Mouse (Mus musculus) gastrocnemius, adult 8-10 months (tissue): ENCODE measurements around the gene Duxbl2. TPM values are rescaled to one million over a fixed set of nuclear protein-coding genes. Genes with fewer than 3 reads are reported as not detected.
"Not testable (repeated sequence)": the region's sequence is repeated elsewhere in the genome, so short reads cannot be mapped to it uniquely, and the experiment has no call there.

Experiments used
- DNase-seq, 2 experiments: peaks; one replicate each; pipeline ENCODE4 v3.0.0; 2022; ENCODE audit warnings: low spot score in 2 of 2
- total RNA-seq, 4 experiments: library from RNA; stranded (reverse); gene quantifications; 2 replicates each; pipeline ENCODE4 v1.2.4; 2022

The Duxbl2 gene
- total RNA-seq, result not detected

GRCm38 (mm10) chr14:26118150-26118549 is at the start of gene Duxbl2:
Gene Duxbl2, plus strand, starts transcription at chr14:26118349.
- not testable (repeated sequence) for DNase-seq

DNA sequence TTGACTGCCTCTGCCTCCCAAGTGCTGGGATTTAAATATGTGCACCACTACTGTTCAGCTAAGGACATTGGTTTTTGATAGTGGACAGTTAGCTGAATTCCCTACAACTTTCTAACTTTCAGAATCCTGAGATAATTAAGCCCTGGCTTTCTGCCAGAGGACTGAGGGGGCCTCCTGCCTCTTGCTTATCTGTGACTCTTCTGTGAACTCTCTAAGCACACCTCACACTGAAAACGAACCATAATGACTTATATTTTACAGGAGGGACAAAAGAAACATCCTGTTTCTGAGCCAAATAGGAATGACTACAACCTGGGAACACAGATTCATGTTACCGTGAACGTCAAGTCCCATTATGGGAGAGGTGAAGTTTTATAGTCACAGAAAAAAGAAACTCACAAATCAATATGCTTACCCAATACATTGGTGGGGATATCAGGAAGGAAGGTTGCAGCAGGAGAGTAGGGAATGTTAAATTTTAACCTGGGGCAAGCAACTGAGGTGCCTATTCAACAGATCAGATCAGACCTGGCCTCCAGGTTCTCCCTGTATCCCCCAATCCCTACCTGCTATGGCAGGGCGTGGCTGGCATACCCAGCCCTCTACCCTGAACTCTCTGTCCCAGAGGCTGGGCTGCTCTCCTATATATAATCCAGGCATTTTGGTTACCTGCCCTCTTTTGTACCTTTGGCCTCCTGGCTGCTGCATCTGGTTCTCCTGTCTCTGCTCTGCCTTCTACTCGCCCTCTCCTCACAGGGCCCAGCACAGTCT is 41.3 kb upstream of the Duxbl2 start:
- DNase-seq, result not testable (repeated sequence)

- DNase-seq, result not testable (repeated sequence)
These were observed 36.9 kb upstream of the Duxbl2 start, which contains the start of gene Cphx2 for GRCm38 (mm10) chr14:26081216-26081615. Gene Cphx2, plus strand, starts transcription at chr14:26081516.

DNA sequence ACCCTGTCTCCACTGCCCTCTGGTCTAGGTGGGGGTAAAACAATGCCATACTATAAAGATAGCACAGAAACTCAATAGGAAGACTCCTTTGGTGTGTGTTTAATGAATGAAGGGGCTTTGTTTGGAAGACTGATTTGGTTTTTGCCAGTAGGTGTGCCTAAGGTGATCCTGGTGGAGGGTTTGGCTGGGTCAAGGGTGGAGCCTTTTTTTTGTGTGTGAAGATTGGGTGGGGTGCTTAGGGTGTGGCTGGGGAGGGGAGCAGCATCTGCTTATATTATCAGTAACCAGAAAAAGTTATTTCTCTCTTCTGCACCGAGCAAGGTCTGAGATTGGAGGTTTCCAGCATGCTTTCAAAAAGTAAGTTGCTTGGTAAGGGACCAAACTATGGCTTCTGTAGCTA is 36.2 kb upstream of the Duxbl2 start, which contains the start of gene Cphx3:
Cphx3 (plus strand) TSS at position 301 of the 400 bp plus-strand sequence.
- not testable (repeated sequence) for DNase-seq

- not testable (repeated sequence) for DNase-seq
These were observed 20.5 kb upstream of the Duxbl2 start for GRCm38 (mm10) chr14:26097622-26098021.

DNA sequence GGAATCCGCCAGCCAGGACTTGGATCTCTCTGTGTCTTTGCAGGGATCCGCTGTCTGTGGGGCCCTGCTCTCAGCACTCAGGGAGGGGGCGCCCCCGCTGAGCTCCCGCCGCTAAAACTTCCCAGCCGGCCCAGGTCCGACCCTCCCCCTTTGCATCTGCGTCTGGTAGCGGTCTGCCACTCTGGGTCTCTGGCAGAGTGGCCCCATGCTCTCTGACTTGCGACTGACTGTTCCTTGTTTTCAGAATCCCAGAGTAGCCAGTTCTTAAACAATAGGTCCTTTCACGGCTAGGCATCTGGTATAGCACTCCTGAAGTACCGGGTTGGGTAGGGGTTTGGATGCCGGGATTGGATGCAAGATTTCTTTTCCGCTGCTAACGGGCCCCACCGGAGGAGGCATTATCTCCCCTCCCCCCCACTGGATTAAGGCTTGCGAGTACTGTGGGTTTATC is 426 bp downstream of the Duxbl2 start:
- not testable (repeated sequence) for DNase-seq

DNA sequence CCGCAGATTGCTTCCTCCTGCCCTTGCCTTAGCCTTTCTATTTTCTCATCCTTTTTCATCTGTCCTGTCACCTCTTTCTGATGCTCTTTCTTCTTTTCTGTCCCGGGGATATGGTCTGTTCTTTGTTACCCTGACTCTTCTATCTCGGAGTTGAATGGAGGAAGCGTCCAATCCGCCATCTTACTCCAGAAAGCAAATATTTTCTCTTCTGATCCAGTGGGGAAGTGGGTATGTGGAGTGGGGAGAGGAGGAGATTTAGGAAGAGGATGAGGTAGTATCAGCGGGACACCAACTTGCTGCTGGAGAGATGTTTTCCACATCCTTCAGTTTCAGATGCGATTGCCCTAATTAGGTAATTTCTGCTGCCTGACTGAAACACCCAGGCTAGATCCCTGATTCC is 946 bp downstream of the Duxbl2 start:
- DNase-seq, result not testable (repeated sequence)

- DNase-seq, result not testable (repeated sequence)
These were observed 28.9 kb downstream of the Duxbl2 start for GRCm38 (mm10) chr14:26147095-26147494.

DNA sequence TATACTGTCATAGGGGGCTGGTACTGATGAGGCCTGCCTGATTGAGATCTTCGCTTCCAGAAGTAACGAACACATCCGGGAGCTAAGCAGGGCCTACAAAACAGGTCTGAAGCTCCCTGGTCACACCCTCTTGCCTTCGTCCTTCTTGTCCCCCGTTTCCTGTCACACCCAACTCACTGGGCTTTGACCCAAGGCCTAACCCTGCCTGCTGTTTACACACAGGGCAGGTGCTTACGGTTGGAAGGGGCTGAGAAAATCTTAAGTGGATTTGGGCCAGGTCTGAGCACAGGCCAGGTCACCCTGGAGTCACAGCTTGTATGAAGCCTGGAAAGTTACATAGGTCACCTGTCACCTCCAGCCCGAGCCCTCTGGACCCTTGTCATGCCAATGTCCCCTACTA is 37.9 kb downstream of the Duxbl2 start:
- DNase-seq, result not testable (repeated sequence)

- DNase-seq, result not testable (repeated sequence)
These were observed 43.0 kb downstream of the Duxbl2 start for GRCm38 (mm10) chr14:26161156-26161555.

DNA sequence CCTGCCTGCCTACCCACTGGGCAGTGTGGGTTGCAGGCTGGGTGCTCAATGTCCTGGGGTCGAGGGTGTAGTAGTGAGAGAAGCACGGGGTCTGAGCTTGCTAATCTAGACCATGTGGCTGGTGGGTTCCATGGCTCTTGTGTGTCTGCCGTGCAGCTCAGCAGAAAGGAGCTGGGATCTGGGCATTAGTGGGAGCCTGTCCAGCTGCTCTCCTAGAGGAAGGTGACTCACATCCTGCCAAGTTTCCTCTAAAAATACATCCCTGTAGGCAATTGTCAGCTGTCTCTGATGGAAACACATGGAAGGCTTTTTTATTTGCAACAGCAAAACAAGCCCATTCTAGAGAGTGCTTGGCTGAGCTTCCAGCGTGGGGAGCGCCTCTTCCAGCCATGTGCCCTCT is 44.3 kb downstream of the Duxbl2 start:
- not testable (repeated sequence) for DNase-seq

DNA sequence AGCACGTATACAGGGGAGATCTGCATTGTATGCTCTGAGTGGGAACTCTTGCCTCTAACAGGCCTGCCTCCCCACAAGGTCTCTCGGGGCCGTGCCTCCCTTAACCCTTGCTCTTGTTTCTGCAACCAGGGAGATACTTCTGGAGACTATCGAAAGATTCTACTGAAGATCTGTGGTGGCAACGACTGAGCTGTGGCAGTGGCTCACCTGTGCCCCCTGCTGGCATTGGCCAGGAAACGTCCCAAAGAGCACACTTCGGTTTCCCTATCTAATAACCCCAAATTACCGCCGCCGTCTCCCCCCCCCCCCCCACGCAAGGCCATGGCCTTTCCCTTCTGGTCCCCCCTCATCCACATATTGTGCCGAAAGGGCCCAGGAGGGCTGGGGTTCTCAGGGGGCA is 47.1 kb downstream of the Duxbl2 start:
- DNase-seq, result not testable (repeated sequence)

DNA sequence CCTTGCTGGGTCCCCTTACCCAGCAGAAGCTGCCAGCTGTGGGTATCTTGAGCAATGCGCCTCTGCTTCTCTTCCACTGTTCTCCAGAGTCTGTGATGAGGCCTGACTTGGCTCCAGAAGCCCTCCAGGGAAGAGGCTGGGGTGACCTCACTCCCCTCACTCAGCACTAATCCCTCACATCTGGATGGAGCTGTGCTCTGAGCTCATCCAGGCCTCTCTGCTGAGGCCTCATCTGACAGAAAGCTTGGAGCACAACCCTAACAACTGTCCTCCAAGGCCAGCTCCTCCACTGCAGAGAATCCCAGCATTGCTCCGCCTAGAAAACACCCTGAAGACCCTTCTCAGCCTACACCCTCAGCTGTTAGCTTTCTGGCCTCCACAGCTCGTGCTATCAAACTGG is 55.8 kb downstream of the Duxbl2 start:
- not testable (repeated sequence) for DNase-seq

- DNase-seq, result not testable (repeated sequence)
These were observed 56.9 kb downstream of the Duxbl2 start for GRCm38 (mm10) chr14:26175028-26175427.

Other genes starting within 250 kb of the Duxbl2 start
- 1 to 10 TPM; 1.3 to 2.3 (median 1.7) TPM for gene Plac9a, start 215.2 kb upstream of the Duxbl2 start, total RNA-seq
- gene Tmem254a, start 190.7 kb upstream of the Duxbl2 start, total RNA-seq, result under 1 TPM in 2 of 4 experiments, not detected in 2; 0.19 to 0.59 TPM
- gene Cphx1, start 180.0 kb upstream of the Duxbl2 start, total RNA-seq, result not detected
- not detected for gene Duxbl1, start 139.8 kb upstream of the Duxbl2 start, total RNA-seq
- gene Gm9780, start 75.6 kb upstream of the Duxbl2 start, total RNA-seq, result 10 to 100 TPM in 2 of 4 experiments, 1 to 10 TPM in 2; 4.0 to 15.3 (median 11.3) TPM
- 1 to 10 TPM; 1.0 to 2.1 (median 1.7) TPM for gene Tmem254c, start 51.0 kb upstream of the Duxbl2 start, total RNA-seq
- gene Cphx2, start 36.8 kb upstream of the Duxbl2 start, total RNA-seq, result not detected
- gene Cphx3, start 36.1 kb upstream of the Duxbl2 start, total RNA-seq, result not detected
- gene Plac9b, start 64.1 kb downstream of the Duxbl2 start, total RNA-seq, result 10 to 100 TPM; 29.5 to 33.0 (median 31.3) TPM
- gene Tmem254b, start 88.7 kb downstream of the Duxbl2 start, total RNA-seq, result 1 to 10 TPM in 1 of 4 experiments, under 1 TPM in 2, not detected in 1; 0.51 to 1.1 (median 0.59) TPM
- not detected for gene Duxbl3, start 139.6 kb downstream of the Duxbl2 start, total RNA-seq